Mouse (Mus musculus) cerebellum, adult 2 months (tissue): ENCODE measurements around the gene Rnf220.

ENCODE experiments used
- CTCF ChIP-seq: fragments of 200-500 bp; IDR thresholded peaks from 2 replicates; pipeline ENCODE4 v1.5.1; 2011; ENCODE audit warnings: low read depth, mild to moderate bottlenecking, control low read depth, low read length, moderate library complexity, borderline replicate concordance; ENCODE audit not compliant: insufficient read depth
- POLR2A ChIP-seq: fragments of 200-500 bp; IDR thresholded peaks from 2 replicates; pipeline ENCODE4 v1.6.1; 2011; ENCODE audit warnings: low read length, control low read depth, borderline replicate concordance; ENCODE audit not compliant: insufficient read depth

DNA sequence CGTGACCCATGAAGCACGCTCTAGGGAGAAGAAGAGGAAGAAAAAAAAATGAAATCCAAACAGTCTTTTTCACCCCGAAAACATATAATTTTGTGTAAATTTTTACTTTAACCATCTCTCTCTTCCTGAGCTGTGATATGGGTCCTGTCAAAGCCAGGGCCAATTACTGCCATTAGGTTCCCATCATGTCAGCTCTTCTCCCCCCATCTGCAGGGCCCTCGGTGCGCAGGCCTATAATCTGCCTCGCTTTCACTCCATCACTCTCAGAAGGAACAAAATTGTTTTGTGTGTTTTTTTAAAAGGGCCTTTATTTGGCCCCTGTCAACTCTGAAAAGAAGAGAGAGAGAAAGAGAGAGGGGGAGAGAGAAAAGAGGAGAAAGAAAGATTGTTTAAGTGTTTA is 91.6 kb downstream of the Rnf220 start:
- TF ChIP-seq CTCF: no peak
- TF ChIP-seq POLR2A: no peak
